Mouse (Mus musculus): Measurements from ENCODE around the gene Zfp52. TPM values are rescaled to one million over a fixed set of nuclear protein-coding genes. Genes with fewer than 3 reads are reported as not detected.

The Zfp52 gene
- polyA plus RNA-seq, 1 experiment from 2014 or later, result 3.0 TPM

- 41% methylated on average over 7 of the region's 7 CpGs for WGBS
- H3K4me2 ChIP-seq (replicated peaks; ENCODE audit: low read depth, low read length), result peak overlapping the region; percentile 74
- ATAC-seq (ENCODE audit: low FRiP score, low TSS enrichment), result no peak
- no peaks in the 10 kb centered on the region for H3K36me3 ChIP-seq (ENCODE audit: control insufficient read depth, insufficient read depth, low read length)
- H3K27me3 ChIP-seq (ENCODE audit: control insufficient read depth, insufficient read depth, low read length), result no peaks in the 10 kb centered on the region
- H3K9me3 ChIP-seq (ENCODE audit: control insufficient read depth, low read length), result no peaks in the 10 kb centered on the region
- H3K9ac ChIP-seq (ENCODE audit: low read depth, low read length), result peak overlapping the region; percentile 59; the same call in 1 of the 2 replicates
- peak overlapping the region; percentile 58 for H3K4me3 ChIP-seq (ENCODE audit: low read length)
- peaks cover 4% of the 10 kb centered on the region for H3K4me1 ChIP-seq (ENCODE audit: control insufficient read depth, insufficient read depth, low read length)
- no peak overlapping the region for H3K27ac ChIP-seq (ENCODE audit: low read depth, low read length)
These were observed 757 bp downstream of the Zfp52 start for GRCm38 (mm10) chr17:21536096-21536495.

- WGBS, result 68% methylated on average over 2 of the region's 2 CpGs
- Histone ChIP-seq H3K27ac (ENCODE audit: low read depth, low read length) (no peak overlapping the region), H3K9ac (ENCODE audit: low read depth, low read length) (no peak overlapping the region), H3K27me3 (ENCODE audit: control insufficient read depth, insufficient read depth, low read length) (no peaks in the 10 kb centered on the region), H3K36me3 (ENCODE audit: control insufficient read depth, insufficient read depth, low read length) (no peaks in the 10 kb centered on the region), H3K9me3 (ENCODE audit: control insufficient read depth, low read length) (no peaks in the 10 kb centered on the region), H3K4me3 (ENCODE audit: low read length) (no peak overlapping the region), H3K4me1 (ENCODE audit: control insufficient read depth, insufficient read depth, low read length) (peaks cover 4% of the 10 kb centered on the region), H3K4me2 (replicated peaks; ENCODE audit: low read depth, low read length) (no peak overlapping the region)
- no peak for ATAC-seq (ENCODE audit: low FRiP score, low TSS enrichment)
These were observed 1.3 kb downstream of the Zfp52 start for GRCm38 (mm10) chr17:21536676-21537075.

DNA sequence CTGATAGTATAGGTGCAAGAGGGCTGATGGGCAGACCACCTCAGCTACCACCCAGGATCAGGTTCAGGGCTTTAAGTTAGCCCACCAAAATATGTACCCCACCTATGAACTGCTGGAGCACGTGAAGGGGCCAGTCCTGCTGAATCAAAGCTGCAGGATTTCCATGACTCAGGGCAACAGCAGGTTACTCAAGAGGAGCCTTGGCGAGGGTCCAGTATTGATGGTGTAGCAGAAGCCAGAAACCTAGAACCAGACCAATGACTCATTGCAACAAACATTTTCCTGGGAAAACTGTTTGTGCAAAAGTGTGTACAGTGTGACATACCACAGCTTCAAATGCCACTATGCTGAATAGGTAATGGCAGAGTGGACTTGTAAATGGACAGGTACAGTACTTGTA is 22.5 kb downstream of the Zfp52 start:
- no peak overlapping the region for H3K27ac ChIP-seq (ENCODE audit: low read depth, low read length)
- no peak overlapping the region for H3K4me2 ChIP-seq (replicated peaks; ENCODE audit: low read depth, low read length)
- ATAC-seq (ENCODE audit: low FRiP score, low TSS enrichment), result no peak
- H3K9ac ChIP-seq (ENCODE audit: low read depth, low read length), result no peak overlapping the region
- H3K9me3 ChIP-seq (ENCODE audit: control insufficient read depth, low read length), result no peaks in the 10 kb centered on the region
- H3K27me3 ChIP-seq (ENCODE audit: control insufficient read depth, insufficient read depth, low read length), result no peaks in the 10 kb centered on the region
- no peaks in the 10 kb centered on the region for H3K4me1 ChIP-seq (ENCODE audit: control insufficient read depth, insufficient read depth, low read length)
- H3K4me3 ChIP-seq (ENCODE audit: low read length), result no peak overlapping the region
- WGBS, result 93% methylated on average over 2 of the region's 2 CpGs
- peaks cover 8% of the 10 kb centered on the region; the same call in 1 of the 2 replicates for H3K36me3 ChIP-seq (ENCODE audit: control insufficient read depth, insufficient read depth, low read length)

DNA sequence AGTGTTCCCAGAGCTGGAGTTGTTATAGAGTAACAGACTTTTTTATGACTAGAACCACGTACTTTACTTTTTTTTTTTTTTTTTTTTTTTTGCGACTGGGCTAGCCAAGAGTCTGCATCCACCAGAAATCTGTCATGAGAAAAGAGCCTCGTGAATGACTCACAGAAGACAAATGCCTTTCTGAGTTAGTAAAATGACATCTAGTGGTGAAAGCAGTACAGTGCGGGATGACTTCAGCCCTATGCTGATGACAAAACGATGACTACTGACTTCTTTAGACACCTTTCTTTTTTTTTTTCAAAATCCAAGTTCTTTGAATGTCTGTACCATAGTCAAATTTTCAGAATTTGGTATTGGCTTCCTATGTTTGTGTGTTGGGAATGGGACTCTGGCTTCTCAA is 30.9 kb downstream of the Zfp52 start:
- H3K27ac ChIP-seq (ENCODE audit: low read depth, low read length), result peak overlapping the region; percentile 76; the same call in 1 of the 2 replicates
- peak overlapping the region; percentile 61; the same call in 1 of the 2 replicates for H3K9ac ChIP-seq (ENCODE audit: low read depth, low read length)
- 0 out of 2 replicates have a peak, but pooled peaks cover 3% of the 10 kb centered on the region for H3K4me1 ChIP-seq (ENCODE audit: control insufficient read depth, insufficient read depth, low read length)
- H3K36me3 ChIP-seq (ENCODE audit: control insufficient read depth, insufficient read depth, low read length), result peaks cover 7% of the 10 kb centered on the region; the same call in 1 of the 2 replicates
- H3K27me3 ChIP-seq (ENCODE audit: control insufficient read depth, insufficient read depth, low read length), result no peaks in the 10 kb centered on the region
- ATAC-seq (ENCODE audit: low FRiP score, low TSS enrichment), result peak; percentile 61
- H3K4me3 ChIP-seq (ENCODE audit: low read length), result peak overlapping the region; percentile 62
- no peaks in the 10 kb centered on the region for H3K9me3 ChIP-seq (ENCODE audit: control insufficient read depth, low read length)
- H3K4me2 ChIP-seq (replicated peaks; ENCODE audit: low read depth, low read length), result peak overlapping the region; percentile 60
- WGBS, result 3% methylated on average over 5 of the region's 5 CpGs

GRCm38 (mm10) chr17:21566728-21567349 is 31.5 kb downstream of the Zfp52 start, which contains the start of gene Zfp948:
Zfp948 (plus strand) TSS chr17:21567008.
- Histone ChIP-seq H3K4me3 (ENCODE audit: low read length) (peak within 1 kb of the TSS; percentile 62), H3K9ac (ENCODE audit: low read depth, low read length) (peak within 1 kb of the TSS; percentile 61), H3K4me2 (replicated peaks; ENCODE audit: low read depth, low read length) (peak within 1 kb of the TSS; percentile 60), H3K4me1 (ENCODE audit: control insufficient read depth, insufficient read depth, low read length) (0 out of 2 replicates have a peak, but pooled peaks cover 3% of the 10 kb centered on the region), H3K27me3 (ENCODE audit: control insufficient read depth, insufficient read depth, low read length) (no peaks in the 10 kb centered on the region), H3K36me3 (ENCODE audit: control insufficient read depth, insufficient read depth, low read length) (peaks cover 7% of the 10 kb centered on the region; the same call in 1 of the 2 replicates), H3K27ac (ENCODE audit: low read depth, low read length) (peak within 1 kb of the TSS; percentile 76), H3K9me3 (ENCODE audit: control insufficient read depth, low read length) (no peaks in the 10 kb centered on the region)
- ATAC-seq (ENCODE audit: low FRiP score, low TSS enrichment), result peak; percentile 96
- WGBS, result 2% methylated on average over 29 of the region's 29 CpGs

- no peak overlapping the region for H3K9ac ChIP-seq (ENCODE audit: low read depth, low read length)
- H3K36me3 ChIP-seq (ENCODE audit: control insufficient read depth, insufficient read depth, low read length), result peaks cover 7% of the 10 kb centered on the region; the same call in 1 of the 2 replicates
- H3K27ac ChIP-seq (ENCODE audit: low read depth, low read length), result no peak overlapping the region
- peak; percentile 33 for ATAC-seq (ENCODE audit: low FRiP score, low TSS enrichment)
- H3K4me3 ChIP-seq (ENCODE audit: low read length), result peak overlapping the region; percentile 62
- WGBS, result 23% methylated on average over 1 of the region's 1 CpGs
- no peaks in the 10 kb centered on the region for H3K9me3 ChIP-seq (ENCODE audit: control insufficient read depth, low read length)
- H3K4me1 ChIP-seq (ENCODE audit: control insufficient read depth, insufficient read depth, low read length), result 0 out of 2 replicates have a peak, but pooled peaks cover 3% of the 10 kb centered on the region
- H3K27me3 ChIP-seq (ENCODE audit: control insufficient read depth, insufficient read depth, low read length), result no peaks in the 10 kb centered on the region
- peak overlapping the region; percentile 60 for H3K4me2 ChIP-seq (replicated peaks; ENCODE audit: low read depth, low read length)
These were observed 32.4 kb downstream of the Zfp52 start for GRCm38 (mm10) chr17:21567696-21568095.

- ATAC-seq (ENCODE audit: low FRiP score, low TSS enrichment), result no peak
- Histone ChIP-seq H3K9ac (ENCODE audit: low read depth, low read length) (no peak overlapping the region), H3K27ac (ENCODE audit: low read depth, low read length) (no peak overlapping the region), H3K4me2 (replicated peaks; ENCODE audit: low read depth, low read length) (no peak overlapping the region), H3K9me3 (ENCODE audit: control insufficient read depth, low read length) (no peaks in the 10 kb centered on the region), H3K4me1 (ENCODE audit: control insufficient read depth, insufficient read depth, low read length) (no peaks in the 10 kb centered on the region), H3K4me3 (ENCODE audit: low read length) (no peak overlapping the region), H3K27me3 (ENCODE audit: control insufficient read depth, insufficient read depth, low read length) (no peaks in the 10 kb centered on the region), H3K36me3 (ENCODE audit: control insufficient read depth, insufficient read depth, low read length) (peaks cover 28% of the 10 kb centered on the region; the same call in 1 of the 2 replicates)
- 88% methylated on average over 1 of the region's 1 CpGs for WGBS
These were observed 43.7 kb downstream of the Zfp52 start for GRCm38 (mm10) chr17:21579080-21579479.

DNA sequence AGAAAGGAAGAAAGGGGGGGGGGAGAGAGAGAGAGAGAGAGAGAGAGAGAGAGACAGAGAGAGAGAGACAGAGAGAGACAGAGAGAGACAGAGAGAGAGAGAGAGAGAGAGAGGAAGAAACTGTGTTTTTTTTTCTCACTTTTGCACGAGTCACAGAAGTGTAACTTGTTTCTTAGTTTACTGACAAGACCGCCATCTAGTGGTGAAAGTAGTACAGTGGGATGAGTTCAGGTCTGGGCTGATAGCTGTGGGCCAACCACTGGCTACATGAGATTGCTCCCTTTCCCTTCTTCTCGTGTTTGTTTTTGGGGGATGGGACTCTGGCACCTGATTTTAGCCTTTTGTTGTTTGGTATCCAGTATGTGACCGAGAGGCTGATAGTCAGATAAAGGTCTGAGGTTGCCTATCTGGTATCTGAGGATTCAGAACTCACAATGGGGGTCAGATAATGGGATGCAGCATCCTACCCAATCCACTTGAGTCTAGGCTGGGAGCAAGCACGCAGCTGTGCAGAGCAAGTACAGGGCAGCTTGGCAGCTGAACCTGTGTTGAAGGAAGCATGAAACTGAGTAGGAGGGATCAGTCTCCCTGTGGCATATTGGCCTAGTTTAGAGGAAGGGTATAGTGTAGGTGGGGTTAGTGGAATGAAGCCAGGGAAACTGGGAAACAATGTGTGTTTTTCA is 44.3 kb downstream of the Zfp52 start:
- peak; percentile 77; the same call in 1 of the 2 replicates for ATAC-seq (ENCODE audit: low FRiP score, low TSS enrichment)
- Histone ChIP-seq H3K9me3 (ENCODE audit: control insufficient read depth, low read length) (no peaks in the 10 kb centered on the region), H3K4me2 (replicated peaks; ENCODE audit: low read depth, low read length) (no peak overlapping the region), H3K9ac (ENCODE audit: low read depth, low read length) (no peak overlapping the region), H3K4me1 (ENCODE audit: control insufficient read depth, insufficient read depth, low read length) (no peaks in the 10 kb centered on the region), H3K27ac (ENCODE audit: low read depth, low read length) (no peak overlapping the region), H3K27me3 (ENCODE audit: control insufficient read depth, insufficient read depth, low read length) (no peaks in the 10 kb centered on the region), H3K4me3 (ENCODE audit: low read length) (no peak overlapping the region), H3K36me3 (ENCODE audit: control insufficient read depth, insufficient read depth, low read length) (peaks cover 33% of the 10 kb centered on the region; the same call in 1 of the 2 replicates)
- 30% methylated on average over 5 of the region's 5 CpGs for WGBS

DNA sequence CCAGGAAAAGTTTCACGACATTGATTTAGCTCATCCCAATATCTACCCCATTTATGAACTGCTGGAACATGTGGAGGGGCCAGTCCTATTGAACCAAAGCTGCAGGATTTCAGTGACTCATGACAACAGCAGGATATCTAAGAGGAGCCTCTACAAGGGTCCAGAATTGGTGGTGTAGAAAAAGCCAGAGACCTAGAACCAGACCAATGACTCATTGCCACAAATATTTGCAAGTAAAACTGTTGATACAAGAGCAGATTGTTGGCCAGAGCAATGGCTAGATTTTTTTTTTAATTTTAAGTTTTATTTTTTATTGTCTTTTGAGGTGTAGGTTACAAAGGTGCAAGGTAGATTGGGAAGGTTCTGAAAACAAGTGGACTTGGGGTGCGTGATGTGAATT is 50.2 kb downstream of the Zfp52 start:
- 94% methylated on average over 2 of the region's 2 CpGs for WGBS
- H3K36me3 ChIP-seq (ENCODE audit: control insufficient read depth, insufficient read depth, low read length), result peaks cover 47% of the 10 kb centered on the region
- H3K4me2 ChIP-seq (replicated peaks; ENCODE audit: low read depth, low read length), result no peak overlapping the region

More for the DNA sequence above, 50.2 kb downstream of the Zfp52 start:
- Histone ChIP-seq H3K4me3 (ENCODE audit: low read length) (no peak overlapping the region), H3K27ac (ENCODE audit: low read depth, low read length) (no peak overlapping the region), H3K27me3 (ENCODE audit: control insufficient read depth, insufficient read depth, low read length) (no peaks in the 10 kb centered on the region), H3K9ac (ENCODE audit: low read depth, low read length) (no peak overlapping the region), H3K9me3 (ENCODE audit: control insufficient read depth, low read length) (no peaks in the 10 kb centered on the region; the same call in 1 of the 2 replicates), H3K4me1 (ENCODE audit: control insufficient read depth, insufficient read depth, low read length) (no peaks in the 10 kb centered on the region)
- ATAC-seq (ENCODE audit: low FRiP score, low TSS enrichment), result no peak
